Mouse (Mus musculus) adipose tissue, adult 10 weeks (tissue): ENCODE data around the gene Cpd. TPM values are rescaled to one million over a fixed set of nuclear protein-coding genes. Genes with fewer than 3 reads are reported as not detected.

Experiments
- polyA plus RNA-seq: library from polyadenylated mRNA; stranded (reverse); fragments of 350-450 nt; fragmentation: Illumina TruSeq; extraction: RNeasy Lipid Tissue Mini Kit (QIAGEN cat#74804); gene quantifications from one replicate; pipeline ENCODE4 v1.2.3, GENCODE M21; 2014; ENCODE audit warnings: low read depth, low replicate concordance

The Cpd gene
- polyA plus RNA-seq, result 38.2 TPM

DNA sequence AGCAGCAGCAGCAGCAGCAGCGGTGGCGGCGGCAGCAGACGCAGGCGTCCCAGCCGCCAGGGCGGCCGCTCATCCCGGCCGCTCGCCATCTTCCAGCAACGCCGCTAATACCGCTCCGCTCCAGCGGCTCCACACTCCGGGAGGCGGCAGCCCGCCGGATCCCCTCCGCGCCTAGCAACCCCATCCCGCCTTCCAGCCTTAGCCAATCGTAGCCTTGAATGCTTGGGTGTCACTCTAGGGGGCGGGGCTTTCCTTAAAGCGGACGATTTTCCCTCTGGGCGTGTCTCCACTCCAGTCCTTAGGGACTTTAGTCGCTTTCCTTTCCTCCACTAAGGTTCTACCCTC, at the start of gene Cpd:
TSS of gene Cpd (minus strand) at position 141 of the 345 bp plus-strand sequence.

DNA sequence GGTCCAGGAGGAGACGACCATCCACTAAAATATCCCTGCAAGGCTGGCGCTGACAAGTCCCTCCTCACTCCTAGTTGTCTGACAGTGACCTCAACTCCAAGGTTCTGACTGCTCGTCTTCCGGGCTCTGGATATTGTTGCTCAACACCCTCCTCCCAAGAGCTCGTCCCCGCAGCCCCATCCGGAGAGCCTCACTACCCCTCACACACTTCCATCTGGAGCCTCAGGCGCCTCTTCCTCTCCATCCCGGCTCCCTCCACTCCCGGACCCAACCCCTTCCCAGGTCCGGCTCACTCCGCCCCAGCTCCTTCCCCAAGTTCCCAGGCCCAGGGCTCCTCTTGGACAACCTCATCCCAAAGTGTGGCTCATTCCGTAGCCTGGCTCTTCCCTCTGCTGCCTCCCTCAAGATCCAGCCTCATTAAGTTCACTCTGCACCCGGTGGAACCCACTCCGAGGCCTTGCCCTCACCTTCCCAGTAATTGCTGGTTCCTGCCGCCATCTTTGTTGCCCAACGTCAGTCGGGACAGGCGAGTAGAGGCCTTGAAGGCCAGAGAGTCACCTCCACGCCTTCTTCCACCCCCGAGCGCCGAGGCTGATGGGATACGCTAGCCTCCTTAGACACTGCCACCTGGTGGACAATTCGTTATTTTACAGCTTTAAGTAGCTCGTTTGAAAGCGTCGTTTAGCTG, 83.6 kb downstream of the Cpd start, which contains the start of gene Gosr1:
TSS of gene Gosr1 (minus strand) at position 527 of the 688 bp plus-strand sequence.

Other genes starting within 250 kb of the Cpd start
- gene Abr, start 224.7 kb downstream of the Cpd start, polyA plus RNA-seq, result 53.5 TPM
- gene Bhlha9, start 174.5 kb downstream of the Cpd start, polyA plus RNA-seq, result not detected
- gene Trarg1, start 167.2 kb downstream of the Cpd start, polyA plus RNA-seq, result 57.6 TPM
- 23.1 TPM for gene Gosr1, start 83.4 kb downstream of the Cpd start, polyA plus RNA-seq
- 1.6 TPM for gene Tmigd1, start 55.1 kb upstream of the Cpd start, polyA plus RNA-seq
- gene Blmh, start 77.8 kb upstream of the Cpd start, polyA plus RNA-seq, result 24.9 TPM
- 0.67 TPM for gene Slc6a4, start 151.6 kb upstream of the Cpd start, polyA plus RNA-seq
- 13.5 TPM for gene Nsrp1, start 231.4 kb upstream of the Cpd start, polyA plus RNA-seq